Mouse (Mus musculus): Measurements from ENCODE around the gene Bri3.

- TF ChIP-seq CTCF (IDR thresholded peaks at IDR 0.05; ENCODE audit: insufficient read depth, low read depth, low read length) (no peak), POLR2A (IDR thresholded peaks at IDR 0.05; ENCODE audit: insufficient read depth, low read depth, low read length) (no peak)
Measured at GRCm38 (mm10) chr5:144251876-144252577, 7.8 kb downstream of the Bri3 start.
